Mouse (Mus musculus): ENCODE measurements around the gene Vegfc.

The Vegfc gene

DNA sequence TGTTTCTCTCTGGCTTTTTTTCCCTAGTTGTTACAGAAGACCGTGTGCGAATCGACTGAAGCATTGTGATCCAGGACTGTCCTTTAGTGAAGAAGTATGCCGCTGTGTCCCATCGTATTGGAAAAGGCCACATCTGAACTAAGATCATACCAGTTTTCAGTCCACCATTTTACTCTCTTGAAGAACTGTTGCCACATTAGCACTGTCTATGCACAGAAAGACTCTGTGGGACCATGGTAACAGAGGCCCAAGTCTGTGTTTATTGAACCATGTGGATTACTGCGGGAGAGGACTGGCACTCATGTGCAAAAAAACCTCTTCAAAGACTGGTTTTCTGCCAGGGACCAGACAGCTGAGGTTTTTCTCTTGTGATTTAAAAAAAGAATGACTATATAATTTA lies 108.5 kb downstream of the Vegfc start:
- no peak for DNase-seq (ENCODE audit: low spot score in 2 of 2)

DNA sequence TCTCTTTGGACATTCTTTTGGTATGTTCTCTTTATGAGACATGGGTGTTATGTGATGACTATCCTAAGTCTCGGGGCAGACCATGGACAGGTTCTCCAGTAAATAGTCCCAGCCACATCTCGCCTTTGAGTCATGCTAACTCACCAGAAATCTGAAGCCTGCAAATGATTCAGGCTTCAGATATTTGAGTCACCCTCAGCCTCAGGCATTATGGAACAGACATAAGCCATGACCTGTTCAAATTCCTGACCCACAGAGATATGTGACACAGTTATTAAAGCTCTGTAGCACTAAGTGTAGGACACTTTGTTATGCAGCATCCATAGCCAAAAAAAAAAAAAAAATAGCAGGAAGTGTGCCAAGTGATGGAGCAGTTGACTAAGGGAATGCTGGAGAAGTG lies 138.8 kb downstream of the Vegfc start:
- DNase-seq (ENCODE audit: low spot score in 2 of 2): no peak

DNA sequence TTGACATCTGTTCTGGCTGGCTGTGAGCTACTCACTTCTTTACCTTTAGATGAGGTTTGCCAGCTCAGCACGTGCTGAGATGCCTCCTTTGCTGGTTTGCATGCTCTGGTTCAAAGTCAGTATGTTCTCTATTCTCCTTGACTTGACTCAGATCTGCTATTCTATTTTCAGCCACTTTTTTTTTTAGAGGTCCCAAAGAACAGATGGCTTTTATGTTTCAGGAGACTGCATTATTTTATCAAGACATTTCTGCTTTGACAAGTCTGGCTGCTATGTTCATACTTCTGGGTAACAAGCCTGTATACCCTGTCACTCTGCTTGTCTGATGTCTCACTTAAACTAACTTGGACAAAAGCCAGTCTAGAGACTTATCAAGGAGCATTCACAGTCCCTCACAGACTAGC lies 151.4 kb downstream of the Vegfc start:
- no peak for DNase-seq (ENCODE audit: low spot score in 2 of 2)

DNA sequence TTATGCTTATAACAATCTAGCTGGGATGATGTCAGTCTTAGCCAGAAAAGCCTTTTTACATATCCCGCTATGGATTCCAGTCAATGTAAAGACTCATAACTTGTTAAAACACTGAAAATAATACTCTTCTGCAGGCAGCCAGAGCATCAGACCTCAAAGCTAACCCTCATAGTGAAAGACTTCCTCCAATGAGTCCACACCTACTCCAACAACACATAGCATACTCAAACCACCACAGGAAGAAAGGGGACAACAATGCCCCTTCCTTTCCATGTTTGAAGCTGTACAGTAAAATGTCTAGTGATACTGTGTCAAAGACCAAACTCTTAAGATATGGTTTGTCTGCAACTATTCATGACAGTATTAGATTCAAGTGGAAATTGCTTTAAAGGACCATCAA lies 153.2 kb downstream of the Vegfc start:
- no peak for DNase-seq (ENCODE audit: low spot score in 2 of 2)

DNA sequence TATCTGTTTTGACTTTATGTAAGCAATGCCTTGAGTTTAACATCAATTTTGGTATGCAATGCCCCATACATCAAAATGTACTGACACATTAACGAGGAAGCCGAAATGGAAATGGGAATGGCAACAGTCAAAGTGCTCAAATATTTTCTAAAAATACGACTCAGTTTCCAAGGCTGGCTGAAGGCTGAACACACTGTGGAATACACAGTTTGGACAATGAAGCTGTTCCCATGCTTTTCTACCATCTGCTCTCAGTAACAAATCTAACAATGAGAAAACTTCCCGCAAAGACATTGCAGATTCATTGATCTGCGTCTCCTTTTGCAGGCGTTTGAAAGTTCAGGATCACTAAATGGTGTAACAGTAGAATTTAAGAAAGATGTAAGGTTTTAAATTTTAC lies 155.9 kb downstream of the Vegfc start:
- DNase-seq (ENCODE audit: low spot score in 2 of 2): no peak

All from cerebellum, postnatal 4 days (tissue).